Mouse (Mus musculus): ENCODE measurements around the gene Neurl1a. TPM values are rescaled to one million over a fixed set of nuclear protein-coding genes. Genes with fewer than 3 reads are reported as not detected.

Gene Neurl1a
- total and polyA plus RNA-seq, 2 experiments = 0.28 TPM

- Histone ChIP-seq H3K27ac (replicated peaks; ENCODE audit: insufficient read depth, low read depth, low read length) (no peak overlapping the region), H3K27me3 (ENCODE audit: control insufficient read depth, insufficient read depth, low read length) (no peaks in the 10 kb centered on the region), H3K4me1 (ENCODE audit: control insufficient read depth, insufficient read depth, low read length) (peaks cover 5% of the 10 kb centered on the region), H3K9ac (ENCODE audit: low read depth, low read length) (no peak overlapping the region), H3K36me3 (ENCODE audit: control insufficient read depth, insufficient read depth, low read length) (no peaks in the 10 kb centered on the region), H3K4me3 (ENCODE audit: insufficient read depth, low read depth, low read length) (no peak overlapping the region), H3K79me2 (ENCODE audit: control insufficient read depth, insufficient read depth, low read length) (no peaks in the 10 kb centered on the region)
- peak; percentile 34 for DNase-seq (ENCODE audit: extremely low read depth, low read depth, low spot score)
- TF ChIP-seq CTCF (IDR thresholded peaks at IDR 0.05; ENCODE audit: low read depth, low read length) (no peak), POLR2A (IDR thresholded peaks at IDR 0.05; ENCODE audit: extremely low read depth, insufficient read depth, low read length) (no peak)
- WGBS = 80% methylated on average over 4 of the region's 4 CpGs
These were observed 46.1 kb downstream of the Neurl1a start for GRCm38 (mm10) chr19:47224743-47225142.

DNA sequence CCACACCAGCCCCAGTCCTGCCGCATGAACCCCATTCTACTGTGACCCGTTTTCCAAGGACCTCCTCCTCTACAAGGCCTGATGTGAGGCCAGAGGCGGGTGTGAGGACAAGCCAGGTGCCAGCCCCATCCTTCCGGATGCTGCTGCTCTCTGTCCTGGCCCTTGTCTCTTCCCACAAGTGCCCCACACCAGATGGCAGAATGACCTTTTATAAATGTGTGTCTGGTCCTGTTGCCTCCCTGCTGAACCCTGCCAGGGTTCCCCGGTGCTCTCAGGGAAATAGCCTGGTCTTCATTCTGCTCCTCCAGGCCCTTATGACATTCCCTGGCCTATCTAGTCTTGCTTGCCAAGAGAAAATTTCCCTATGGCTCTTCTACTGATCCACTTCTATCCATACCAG is 47.2 kb downstream of the Neurl1a start:
- 94% methylated on average over 5 of the region's 5 CpGs for WGBS
- DNase-seq (ENCODE audit: extremely low read depth, low read depth, low spot score) = no peak
- Histone ChIP-seq H3K9ac (ENCODE audit: low read depth, low read length) (no peak overlapping the region), H3K36me3 (ENCODE audit: control insufficient read depth, insufficient read depth, low read length) (no peaks in the 10 kb centered on the region), H3K4me1 (ENCODE audit: control insufficient read depth, insufficient read depth, low read length) (no peaks in the 10 kb centered on the region), H3K4me3 (ENCODE audit: insufficient read depth, low read depth, low read length) (no peak overlapping the region), H3K27ac (replicated peaks; ENCODE audit: insufficient read depth, low read depth, low read length) (no peak overlapping the region), H3K79me2 (ENCODE audit: control insufficient read depth, insufficient read depth, low read length) (no peaks in the 10 kb centered on the region), H3K27me3 (ENCODE audit: control insufficient read depth, insufficient read depth, low read length) (no peaks in the 10 kb centered on the region)
- no peak for TF ChIP-seq POLR2A (IDR thresholded peaks at IDR 0.05; ENCODE audit: extremely low read depth, insufficient read depth, low read length)

DNA sequence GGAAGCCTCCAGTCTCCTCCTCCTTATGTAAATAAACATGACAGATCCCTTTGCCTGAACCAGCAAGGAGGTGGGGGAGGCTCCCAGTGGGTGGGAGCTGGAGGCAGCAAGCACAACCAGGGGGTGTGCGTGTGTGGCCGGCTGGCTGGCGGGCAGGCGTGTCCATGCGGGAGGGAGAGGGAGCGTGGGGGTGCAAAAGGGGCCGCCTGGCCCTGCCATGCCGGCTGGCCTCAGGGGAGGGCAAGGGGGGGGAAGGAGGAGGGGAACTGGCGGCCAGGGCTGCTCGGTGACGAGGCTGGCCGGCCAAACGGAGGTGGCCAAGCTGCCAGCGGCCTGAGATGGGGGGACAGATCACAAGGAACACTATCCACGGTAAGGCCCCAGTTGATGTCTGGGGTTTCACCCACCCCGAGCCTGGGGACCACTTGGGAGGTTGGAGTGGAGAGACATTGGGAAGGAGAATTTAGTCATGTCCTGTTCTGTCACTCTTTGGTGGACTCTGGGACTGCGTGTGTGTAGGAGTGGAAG is 50.2 kb downstream of the Neurl1a start:
- Histone ChIP-seq H3K79me2 (ENCODE audit: control insufficient read depth, insufficient read depth, low read length) (no peaks in the 10 kb centered on the region), H3K27me3 (ENCODE audit: control insufficient read depth, insufficient read depth, low read length) (no peaks in the 10 kb centered on the region), H3K4me1 (ENCODE audit: control insufficient read depth, insufficient read depth, low read length) (no peaks in the 10 kb centered on the region), H3K27ac (replicated peaks; ENCODE audit: insufficient read depth, low read depth, low read length) (no peak overlapping the region), H3K9ac (ENCODE audit: low read depth, low read length) (peak overlapping the region; percentile 46), H3K4me3 (ENCODE audit: insufficient read depth, low read depth, low read length) (peak overlapping the region; percentile 40; the same call in 1 of the 2 replicates), H3K36me3 (ENCODE audit: control insufficient read depth, insufficient read depth, low read length) (no peaks in the 10 kb centered on the region)
- TF ChIP-seq CTCF (IDR thresholded peaks at IDR 0.05; ENCODE audit: low read depth, low read length) (no peak), POLR2A (IDR thresholded peaks at IDR 0.05; ENCODE audit: extremely low read depth, insufficient read depth, low read length) (no peak)
- peak; percentile 18 for DNase-seq (ENCODE audit: extremely low read depth, low read depth, low spot score)
- WGBS = 16% methylated on average over 17 of the region's 17 CpGs

- no peak overlapping the region for H3K9ac ChIP-seq (ENCODE audit: low read depth, low read length)
- H3K27ac ChIP-seq (replicated peaks; ENCODE audit: insufficient read depth, low read depth, low read length) = no peak overlapping the region
- no peak for TF ChIP-seq POLR2A (IDR thresholded peaks at IDR 0.05; ENCODE audit: extremely low read depth, insufficient read depth, low read length)
- no peak for TF ChIP-seq CTCF (IDR thresholded peaks at IDR 0.05; ENCODE audit: low read depth, low read length)
- no peaks in the 10 kb centered on the region for H3K4me1 ChIP-seq (ENCODE audit: control insufficient read depth, insufficient read depth, low read length)
- H3K36me3 ChIP-seq (ENCODE audit: control insufficient read depth, insufficient read depth, low read length) = no peaks in the 10 kb centered on the region
- 80% methylated on average over 5 of the region's 5 CpGs for WGBS
- H3K79me2 ChIP-seq (ENCODE audit: control insufficient read depth, insufficient read depth, low read length) = no peaks in the 10 kb centered on the region
- DNase-seq (ENCODE audit: extremely low read depth, low read depth, low spot score) = no peak
- H3K4me3 ChIP-seq (ENCODE audit: insufficient read depth, low read depth, low read length) = no peak overlapping the region
- no peaks in the 10 kb centered on the region for H3K27me3 ChIP-seq (ENCODE audit: control insufficient read depth, insufficient read depth, low read length)
These were observed 50.8 kb downstream of the Neurl1a start for GRCm38 (mm10) chr19:47229461-47229860.

DNA sequence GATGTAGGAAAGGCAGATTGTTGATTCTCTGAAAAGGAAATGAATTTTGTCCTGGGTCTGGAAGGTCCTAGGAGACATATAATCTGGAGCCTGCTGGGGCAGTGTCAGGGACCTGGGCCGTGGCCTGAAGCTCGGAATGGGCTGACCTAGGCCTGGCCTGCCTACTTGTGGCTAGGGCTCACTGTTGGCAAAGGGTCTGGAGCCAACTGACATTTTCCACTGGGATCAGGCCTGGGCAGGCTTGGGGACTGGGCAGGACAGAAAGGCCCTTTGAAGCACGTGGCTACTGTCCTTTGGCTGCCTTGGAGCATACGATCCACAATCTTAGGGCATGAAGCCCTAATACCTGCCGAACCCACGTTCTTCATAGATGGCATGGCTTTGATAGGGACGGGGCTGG is 51.5 kb downstream of the Neurl1a start:
- Histone ChIP-seq H3K36me3 (ENCODE audit: control insufficient read depth, insufficient read depth, low read length) (no peaks in the 10 kb centered on the region), H3K4me3 (ENCODE audit: insufficient read depth, low read depth, low read length) (no peak overlapping the region), H3K27me3 (ENCODE audit: control insufficient read depth, insufficient read depth, low read length) (no peaks in the 10 kb centered on the region), H3K27ac (replicated peaks; ENCODE audit: insufficient read depth, low read depth, low read length) (no peak overlapping the region), H3K9ac (ENCODE audit: low read depth, low read length) (no peak overlapping the region), H3K4me1 (ENCODE audit: control insufficient read depth, insufficient read depth, low read length) (no peaks in the 10 kb centered on the region), H3K79me2 (ENCODE audit: control insufficient read depth, insufficient read depth, low read length) (no peaks in the 10 kb centered on the region)
- DNase-seq (ENCODE audit: extremely low read depth, low read depth, low spot score) = no peak
- 95% methylated on average over 7 of the region's 7 CpGs for WGBS
- TF ChIP-seq CTCF (IDR thresholded peaks at IDR 0.05; ENCODE audit: low read depth, low read length) (no peak), POLR2A (IDR thresholded peaks at IDR 0.05; ENCODE audit: extremely low read depth, insufficient read depth, low read length) (no peak)

DNA sequence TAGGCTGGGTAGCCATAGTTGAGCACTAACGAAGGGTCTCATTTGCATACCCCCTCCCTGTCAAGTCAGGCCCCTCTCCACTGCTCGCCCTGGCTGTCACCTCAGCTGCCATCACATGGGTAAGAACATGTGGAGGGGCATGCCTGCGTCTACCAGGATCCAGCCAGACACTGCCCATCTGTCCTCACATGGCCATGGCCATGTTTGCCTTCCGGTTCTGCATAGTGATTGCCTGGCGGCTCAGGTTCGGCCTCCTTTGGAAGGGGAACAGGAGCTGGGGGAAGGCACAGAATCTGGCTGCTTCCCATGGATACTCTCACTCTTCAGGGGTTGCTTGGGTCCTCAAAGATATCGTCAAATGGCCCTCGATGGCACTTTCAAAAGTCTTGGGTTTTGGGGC is 52.1 kb downstream of the Neurl1a start:
- Histone ChIP-seq H3K9ac (ENCODE audit: low read depth, low read length) (no peak overlapping the region), H3K27ac (replicated peaks; ENCODE audit: insufficient read depth, low read depth, low read length) (no peak overlapping the region), H3K79me2 (ENCODE audit: control insufficient read depth, insufficient read depth, low read length) (no peaks in the 10 kb centered on the region), H3K4me3 (ENCODE audit: insufficient read depth, low read depth, low read length) (no peak overlapping the region), H3K36me3 (ENCODE audit: control insufficient read depth, insufficient read depth, low read length) (no peaks in the 10 kb centered on the region), H3K4me1 (ENCODE audit: control insufficient read depth, insufficient read depth, low read length) (no peaks in the 10 kb centered on the region), H3K27me3 (ENCODE audit: control insufficient read depth, insufficient read depth, low read length) (no peaks in the 10 kb centered on the region)
- 96% methylated on average over 8 of the region's 8 CpGs for WGBS
- no peak for TF ChIP-seq CTCF (IDR thresholded peaks at IDR 0.05; ENCODE audit: low read depth, low read length)
- no peak for TF ChIP-seq POLR2A (IDR thresholded peaks at IDR 0.05; ENCODE audit: extremely low read depth, insufficient read depth, low read length)
- DNase-seq (ENCODE audit: extremely low read depth, low read depth, low spot score) = no peak

Data from liver, adult 2 months (tissue).